Mouse (Mus musculus) heart, embryonic 11.5 days (tissue): ENCODE measurements around the gene Vegfb. TPM values are rescaled to one million over a fixed set of nuclear protein-coding genes. Genes with fewer than 3 reads are reported as not detected.

Experiments
- ATAC-seq: fragments of 200-750 bp; cut with Nextera tagmentation; replicated peaks from 2 replicates; pipeline ENCODE4 v1.8.0; 2017; ENCODE audit warnings: moderate library complexity; ENCODE audit not compliant: insufficient number of reproducible peaks, low FRiP score, low TSS enrichment
- H3K27ac ChIP-seq: fragments of 300-500 bp; sonication (generic); 2 replicates; pipeline ENCODE4 v1.5.1; 2014; ENCODE audit warnings: mild to moderate bottlenecking, low read depth, low read length
- H3K27me3 ChIP-seq: fragments of 300-500 bp; sonication (generic); 2 replicates; pipeline ENCODE4 v1.6.1; 2014; ENCODE audit warnings: mild to moderate bottlenecking, low read length, mixed read lengths; ENCODE audit not compliant: control insufficient read depth, insufficient read depth
- H3K36me3 ChIP-seq: fragments of 300-500 bp; sonication (generic); 2 replicates; pipeline ENCODE4 v1.6.1; 2014; ENCODE audit warnings: mild to moderate bottlenecking, low read length, moderate library complexity, mixed read lengths; ENCODE audit not compliant: control insufficient read depth, insufficient read depth
- H3K4me1 ChIP-seq: fragments of 300-500 bp; sonication (generic); 2 replicates; pipeline ENCODE4 v1.6.1; 2014; ENCODE audit warnings: low read length; ENCODE audit not compliant: control insufficient read depth, insufficient read depth
- H3K4me2 ChIP-seq: fragments of 300-500 bp; sonication (generic); 2 replicates; pipeline ENCODE4 v1.6.1; 2014; ENCODE audit warnings: mild to moderate bottlenecking, moderate library complexity
- H3K4me3 ChIP-seq: fragments of 300-500 bp; sonication (generic); 2 replicates; pipeline ENCODE4 v1.5.1; 2014; ENCODE audit warnings: low read depth, low read length
- H3K9ac ChIP-seq: fragments of 300-500 bp; sonication (generic); 2 replicates; pipeline ENCODE4 v1.6.1; 2014; ENCODE audit warnings: mild to moderate bottlenecking, low read depth, low read length, moderate library complexity
- H3K9me3 ChIP-seq: fragments of 300-500 bp; sonication (generic); replicated peaks from 2 replicates; pipeline ENCODE4 v1.6.1; 2016; ENCODE audit warnings: low read length; ENCODE audit not compliant: control insufficient read depth
- WGBS: fragments of 180-500 bp; shearing (Covaris S2); extraction: QIAGEN DNeasy Blood & Tissue Kit; methylation state at CpG from one replicate; pipeline ENCODE4 v1.1.7; 2014; ENCODE audit not compliant: insufficient replicate concordance; 5-methylcytosine and 5-hydroxymethylcytosine counted together
- polyA plus RNA-seq: library from polyadenylated mRNA; unstranded; fragments of >200 nt; fragmentation: Nextera tagmentation; extraction: Ambion mirVana; gene quantifications from 2 replicates; pipeline ENCODE4 v1.2.1, GENCODE M21; 2014

Gene Vegfb
- polyA plus RNA-seq, 1 experiment from 2014 or later: 76.9 TPM

DNA sequence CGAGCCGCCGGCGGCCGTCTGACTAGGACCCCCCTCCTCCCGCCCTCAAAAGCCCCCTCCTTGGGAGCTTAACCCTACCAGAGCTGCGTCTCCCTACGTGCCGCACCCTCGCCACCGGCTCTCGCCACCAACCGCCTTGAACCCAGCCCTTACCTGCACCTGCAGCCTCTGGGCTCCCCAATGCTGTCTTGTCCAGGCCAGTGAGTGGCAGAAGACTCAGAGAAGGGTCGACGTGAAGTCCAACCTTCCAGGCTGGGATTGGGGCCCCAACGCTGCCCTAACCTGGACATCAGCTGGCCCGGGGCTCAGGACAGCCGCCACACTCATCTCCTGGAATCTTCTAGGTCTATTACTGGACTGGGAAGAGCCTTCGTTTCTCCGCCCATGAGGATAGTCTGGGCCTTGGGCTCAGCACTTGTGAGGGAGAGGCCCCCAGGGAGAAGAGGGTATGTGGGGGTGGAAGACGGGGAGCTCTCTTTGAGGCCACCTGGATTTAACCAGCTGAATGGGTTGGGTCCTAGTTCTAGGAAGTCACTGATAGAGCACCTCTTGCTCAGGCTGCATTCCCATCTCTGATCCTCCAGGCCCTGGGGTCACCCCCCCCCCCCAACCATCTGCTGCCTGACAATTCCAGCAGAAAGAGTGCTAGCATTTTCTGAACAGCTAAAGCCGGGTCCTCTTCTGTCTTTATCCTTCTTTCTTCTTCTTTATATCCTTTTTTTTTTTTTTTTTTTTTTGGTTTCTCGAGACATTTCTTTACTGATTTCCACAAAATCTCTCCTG, 53.1 kb downstream of the Vegfb start, which contains the start of gene Kcnk4:
Gene Kcnk4, minus strand, starts transcription at position 321 of the 783 bp plus-strand sequence.
- 15% methylated on average over 21 of the region's 23 CpGs for WGBS

DNA sequence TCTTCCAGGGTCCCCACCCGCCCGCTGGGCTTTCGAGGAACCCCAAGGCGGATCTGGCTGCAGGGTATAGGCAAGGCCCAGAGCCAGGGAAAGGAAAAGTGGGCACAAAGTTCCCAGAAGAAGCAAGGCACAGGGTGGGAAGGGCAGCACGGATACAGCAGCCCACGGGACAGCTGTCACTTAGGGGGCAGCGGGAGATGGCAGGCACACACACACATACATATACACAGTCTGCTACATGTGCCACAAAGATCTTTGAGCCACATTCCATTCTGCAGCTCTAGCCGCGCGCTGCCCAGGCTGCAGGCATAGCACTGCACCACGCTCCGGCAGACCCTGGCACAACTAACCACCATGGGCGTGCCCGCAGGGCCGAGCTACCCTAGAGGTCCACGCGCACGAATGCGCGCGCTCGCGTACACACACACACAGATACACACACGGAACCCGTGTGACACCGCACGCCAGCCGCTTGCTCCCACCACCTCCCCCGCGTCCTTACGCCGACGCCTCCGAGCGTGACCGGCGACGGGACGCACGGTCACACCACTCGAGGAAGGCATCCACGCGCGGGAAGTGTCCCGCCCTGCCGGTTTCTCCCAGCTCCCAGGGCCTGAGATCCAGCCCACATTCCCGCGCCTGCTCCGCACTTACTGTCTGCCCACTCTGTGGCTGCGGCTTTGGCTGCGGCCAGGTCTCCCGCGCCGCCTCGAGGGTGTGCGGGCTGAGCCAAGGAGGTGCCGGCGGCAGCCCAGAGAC, 53.8 kb downstream of the Vegfb start:
- H3K27me3 ChIP-seq: peaks cover 67% of the 10 kb centered on the region
- no peak for ATAC-seq
- H3K36me3 ChIP-seq: no peaks in the 10 kb centered on the region
- WGBS: 5% methylated on average over 58 of the region's 58 CpGs
- H3K9ac ChIP-seq: peak overlapping the region; percentile 52
- H3K4me3 ChIP-seq: peak overlapping the region; percentile 43
- no peaks in the 10 kb centered on the region for H3K9me3 ChIP-seq
- H3K4me2 ChIP-seq: peak overlapping the region; percentile 69
- H3K27ac ChIP-seq: no peak overlapping the region
- peaks cover 8% of the 10 kb centered on the region for H3K4me1 ChIP-seq

More for the DNA sequence above, 53.1 kb downstream of the Vegfb start, which contains the start of gene Kcnk4:
- Histone ChIP-seq H3K4me3 (peak within 1 kb of the TSS; percentile 43), H3K27ac (no peak within 1 kb of the TSS), H3K4me1 (peaks cover 8% of the 10 kb centered on the region), H3K27me3 (peaks cover 62% of the 10 kb centered on the region), H3K4me2 (peak within 1 kb of the TSS; percentile 69), H3K9ac (peak within 1 kb of the TSS; percentile 52), H3K36me3 (no peaks in the 10 kb centered on the region), H3K9me3 (no peaks in the 10 kb centered on the region)
- ATAC-seq: no peak

DNA sequence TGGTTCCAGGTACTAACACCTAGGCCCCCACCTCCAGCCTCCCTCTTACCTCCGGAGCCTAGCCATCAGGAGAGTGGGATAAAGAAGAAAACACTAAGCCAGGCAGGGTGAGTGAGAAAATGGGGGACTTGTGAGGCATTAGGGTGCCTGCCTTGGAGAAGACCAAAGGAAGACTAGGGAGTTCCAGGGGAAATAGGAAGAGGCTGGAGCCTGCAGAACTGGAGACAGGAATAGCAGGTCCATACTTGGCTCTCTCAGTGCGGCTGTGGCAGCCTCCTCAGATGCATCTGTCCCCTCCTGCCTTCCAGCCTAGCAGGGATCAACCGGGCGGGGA, 54.4 kb downstream of the Vegfb start:
- no peak overlapping the region for H3K9ac ChIP-seq
- peak overlapping the region; percentile 69 for H3K4me2 ChIP-seq
- ATAC-seq: no peak
- H3K4me1 ChIP-seq: peaks cover 8% of the 10 kb centered on the region
- H3K36me3 ChIP-seq: no peaks in the 10 kb centered on the region
- H3K27ac ChIP-seq: no peak overlapping the region
- H3K9me3 ChIP-seq: no peaks in the 10 kb centered on the region
- H3K27me3 ChIP-seq: peaks cover 71% of the 10 kb centered on the region
- H3K4me3 ChIP-seq: peak overlapping the region; percentile 43; the same call in 1 of the 2 replicates
- WGBS: 12% methylated on average over 4 of the region's 4 CpGs

Other genes with a start within 250 kb of the Vegfb start
- 11.1 and 11.7 TPM in 2 replicates for gene Rps6ka4, start 147.0 kb downstream of the Vegfb start, polyA plus RNA-seq
- 0.15 and 0.84 TPM in 2 replicates for gene Ccdc88b, start 129.4 kb downstream of the Vegfb start, polyA plus RNA-seq
- 91.5 and 97.8 TPM in 2 replicates for gene Trmt112, start 78.0 kb downstream of the Vegfb start, polyA plus RNA-seq
- 143 and 150 TPM in 2 replicates for gene Prdx5, start 77.5 kb downstream of the Vegfb start, polyA plus RNA-seq
- 9.0 and 10.5 TPM in 2 replicates for gene Esrra, start 65.8 kb downstream of the Vegfb start, polyA plus RNA-seq
- 1.9 and 3.9 TPM in 2 replicates for gene Catsperz, start 62.3 kb downstream of the Vegfb start, polyA plus RNA-seq
- gene Kcnk4, start 53.1 kb downstream of the Vegfb start, polyA plus RNA-seq: 0.17 and 0.46 TPM in 2 replicates
- gene Bad, start 45.8 kb downstream of the Vegfb start, polyA plus RNA-seq: 54.9 and 55.7 TPM in 2 replicates
- gene Gpr137, start 45.2 kb downstream of the Vegfb start, polyA plus RNA-seq: 22.4 and 23.7 TPM in 2 replicates
- gene Ppp1r14b, start 12.7 kb downstream of the Vegfb start, polyA plus RNA-seq: 162 and 177 TPM in 2 replicates
- 17.2 and 20.1 TPM in 2 replicates for gene Plcb3, start 11.2 kb downstream of the Vegfb start, polyA plus RNA-seq
- 84.5 and 88.4 TPM in 2 replicates for gene Fkbp2, start 7.2 kb downstream of the Vegfb start, polyA plus RNA-seq
- gene Dnajc4, start 4.9 kb upstream of the Vegfb start, polyA plus RNA-seq: 26.3 and 28.5 TPM in 2 replicates
- 24.6 and 25.2 TPM in 2 replicates for gene Nudt22, start 8.5 kb upstream of the Vegfb start, polyA plus RNA-seq
- gene Trpt1, start 8.5 kb upstream of the Vegfb start, polyA plus RNA-seq: 13.4 and 14.7 TPM in 2 replicates
- 11.5 and 11.9 TPM in 2 replicates for gene Fermt3, start 31.8 kb upstream of the Vegfb start, polyA plus RNA-seq
- gene Stip1, start 52.3 kb upstream of the Vegfb start, polyA plus RNA-seq: 266 and 283 TPM in 2 replicates
- 13.3 and 16.7 TPM in 2 replicates for gene Macrod1, start 69.2 kb upstream of the Vegfb start, polyA plus RNA-seq
- gene Flrt1, start 118.1 kb upstream of the Vegfb start, polyA plus RNA-seq: 0.79 and 0.97 TPM in 2 replicates
- 172 and 186 TPM in 2 replicates for gene Otub1, start 218.7 kb upstream of the Vegfb start, polyA plus RNA-seq
- 1,752 and 1,771 TPM in 2 replicates for gene Cox8a, start 230.0 kb upstream of the Vegfb start, polyA plus RNA-seq